Mouse (Mus musculus) adrenal gland, adult 10 weeks (tissue): Measurements from ENCODE around the gene Pknox2. TPM values are rescaled to one million over a fixed set of nuclear protein-coding genes. Genes with fewer than 3 reads are reported as not detected.

Source experiments
- polyA plus RNA-seq: library from polyadenylated mRNA; stranded (reverse); fragments of 350-450 nt; fragmentation: Illumina TruSeq; extraction: RNeasy Lipid Tissue Mini Kit (QIAGEN cat#74804); gene quantifications from one replicate; pipeline ENCODE4 v1.2.3, GENCODE M21; 2014; ENCODE audit warnings: low read depth, low replicate concordance

Pknox2 gene
- polyA plus RNA-seq: 1.8 TPM

DNA sequence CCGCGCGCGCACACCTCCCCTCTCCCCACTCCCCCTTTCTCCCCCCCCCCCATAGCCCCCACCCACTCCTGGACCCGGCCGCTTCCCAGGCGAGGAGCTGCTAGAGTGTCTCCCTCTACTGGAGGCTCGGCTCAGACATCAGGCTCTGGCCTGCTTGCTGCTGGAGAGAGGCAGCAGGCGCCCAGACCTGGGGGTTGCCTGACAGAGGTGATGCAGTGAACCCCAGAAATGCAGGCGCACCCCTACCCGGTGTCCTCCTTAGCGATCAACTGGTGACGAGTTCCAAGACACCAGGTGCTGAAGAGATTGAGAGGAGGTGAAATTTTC, at the start of gene Pknox2:
Gene Pknox2, minus strand, starts transcription at position 49 of the 327 bp plus-strand sequence.

Other genes with a start within 250 kb of the Pknox2 start
- 9.6 TPM for gene Tmem218, start 60.8 kb upstream of the Pknox2 start, polyA plus RNA-seq
- gene Slc37a2, start 108.3 kb upstream of the Pknox2 start, polyA plus RNA-seq: 83.0 TPM
- gene Ccdc15, start 201.0 kb upstream of the Pknox2 start, polyA plus RNA-seq: 5.3 TPM
- not detected for gene Hepacam, start 219.9 kb upstream of the Pknox2 start, polyA plus RNA-seq